Mouse (Mus musculus) CH12.LX (cell line): ENCODE measurements around the gene Arhgef28. TPM values are rescaled to one million over a fixed set of nuclear protein-coding genes. Genes with fewer than 3 reads are reported as not detected.

Source experiments
- DNase-seq: peaks from one replicate; pipeline ENCODE4 v3.0.0-alpha.2; 2013; ENCODE audit errors: extremely low read depth
- H3K27ac ChIP-seq: 2 replicates; pipeline ENCODE4 v1.5.1; 2012; ENCODE audit warnings: low read depth, mild to moderate bottlenecking, control low read depth, moderate library complexity; ENCODE audit not compliant: insufficient read depth
- H3K27me3 ChIP-seq: replicated peaks from 2 replicates; pipeline ENCODE3; 2012; ENCODE audit warnings: inconsistent platforms
- H3K36me3 ChIP-seq, 2 experiments: replicated peaks in 1 of 2; 2 replicates each; pipeline versions ENCODE3 to v1.6.1; 2012; ENCODE audit warnings: inconsistent platforms in 1 of 2, low read length in 1 of 2, mild to moderate bottlenecking in 1 of 2, mixed read lengths in 1 of 2, moderate library complexity in 1 of 2; ENCODE audit not compliant: control insufficient read depth in 1 of 2, insufficient read depth in 1 of 2
- H3K4me1 ChIP-seq, 2 experiments: 2 replicates each; pipeline ENCODE4 v1.6.1; 2012; ENCODE audit warnings: inconsistent platforms in 1 of 2, moderate library complexity in 1 of 2; ENCODE audit not compliant: insufficient read depth in 2 of 2, control insufficient read depth in 1 of 2
- H3K4me2 ChIP-seq: 2 replicates; pipeline ENCODE4 v1.6.1; 2012; ENCODE audit warnings: low read depth, mild to moderate bottlenecking, control low read depth; ENCODE audit not compliant: poor library complexity, insufficient read depth, severe bottlenecking
- H3K4me3 ChIP-seq, 3 experiments: fragments of 150-350 bp in 1 of 3; sonication (generic) in 1 of 3; replicated peaks in 1 of 3; 2 replicates each; pipeline versions ENCODE3 to v1.5.1; 2011 to 2012; ENCODE audit warnings: low read depth in 2 of 3, low read length in 2 of 3, mild to moderate bottlenecking in 2 of 3, moderate library complexity in 2 of 3, control low read depth in 1 of 3, improper control_type of control experiment in 1 of 3, inconsistent platforms in 1 of 3, mixed read lengths in 1 of 3; ENCODE audit not compliant: poor library complexity in 1 of 3
- H3K79me2 ChIP-seq: replicated peaks from 2 replicates; pipeline ENCODE4 v1.6.1; 2012; ENCODE audit warnings: mild to moderate bottlenecking, moderate library complexity; ENCODE audit not compliant: control insufficient read depth, poor library complexity, insufficient read depth, severe bottlenecking; ENCODE audit errors: extremely low read depth
- H3K9ac ChIP-seq: 2 replicates; pipeline ENCODE4 v1.6.1; 2012; ENCODE audit warnings: low read depth, mild to moderate bottlenecking, control low read depth, moderate library complexity; ENCODE audit not compliant: insufficient read depth
- H3K9me3 ChIP-seq: replicated peaks from 2 replicates; pipeline ENCODE3; 2012; ENCODE audit warnings: low read length, inconsistent platforms, mixed read lengths
- CHD2 ChIP-seq: IDR thresholded peaks from 2 replicates; pipeline ENCODE4 v1.6.1; 2011; ENCODE audit warnings: low read length, improper control_type of control experiment
- CTCF ChIP-seq, 2 experiments: IDR thresholded peaks in 1 of 2; conservative IDR thresholded peaks in 1 of 2; 2 replicates each; pipeline ENCODE4 v1.5.1; 2011 to 2012; ENCODE audit warnings: low read depth in 2 of 2, low read length in 2 of 2, improper control_type of control experiment in 1 of 2, inconsistent platforms in 1 of 2, mild to moderate bottlenecking in 1 of 2, moderate library complexity in 1 of 2
- GABPA ChIP-seq: IDR thresholded peaks from 2 replicates; pipeline ENCODE4 v1.6.1; 2012; ENCODE audit warnings: low read depth, low read length, improper control_type of control experiment, inconsistent platforms; ENCODE audit not compliant: insufficient replicate concordance
- HCFC1 ChIP-seq: IDR thresholded peaks from 2 replicates; pipeline ENCODE4 v1.6.1; 2012; ENCODE audit warnings: low read depth, mild to moderate bottlenecking, inconsistent platforms, low read length, improper control_type of control experiment
- MAX ChIP-seq: IDR thresholded peaks from 2 replicates; pipeline ENCODE4 v1.6.1; 2011; ENCODE audit warnings: low read length, improper control_type of control experiment
- MEF2A ChIP-seq: IDR thresholded peaks from 2 replicates; pipeline ENCODE4 v1.6.1; 2014; ENCODE audit warnings: low read depth, mild to moderate bottlenecking, inconsistent platforms, low read length, improper control_type of control experiment, borderline replicate concordance
- MYC ChIP-seq: IDR thresholded peaks from 2 replicates; pipeline ENCODE4 v1.6.1; 2011; ENCODE audit warnings: low read depth, mild to moderate bottlenecking, improper control_type of control experiment, low read length
- PAX5 ChIP-seq: IDR thresholded peaks from 2 replicates; pipeline ENCODE4 v1.6.1; 2012; ENCODE audit warnings: low read length, inconsistent platforms, mixed read lengths
- POLR2A ChIP-seq: IDR thresholded peaks from 2 replicates; pipeline ENCODE4 v1.6.1; 2011; ENCODE audit warnings: low read depth, mild to moderate bottlenecking, improper control_type of control experiment, low read length
- RAD21 ChIP-seq: IDR thresholded peaks from 2 replicates; pipeline ENCODE4 v1.6.1; 2011; ENCODE audit warnings: low read depth, mild to moderate bottlenecking, low read length, improper control_type of control experiment, moderate library complexity
- RCOR1 ChIP-seq: conservative IDR thresholded peaks from 2 replicates; pipeline ENCODE4 v1.6.1; 2012; ENCODE audit warnings: low read depth, mild to moderate bottlenecking, inconsistent platforms, low read length, improper control_type of control experiment
- SMC3 ChIP-seq: IDR thresholded peaks from 2 replicates; pipeline ENCODE4 v1.6.1; 2011; ENCODE audit warnings: low read depth, low read length, improper control_type of control experiment
- USF1 ChIP-seq: IDR thresholded peaks from 2 replicates; pipeline ENCODE4 v1.6.1; 2014; ENCODE audit warnings: low read depth, mild to moderate bottlenecking, inconsistent platforms, low read length, improper control_type of control experiment
- USF2 ChIP-seq: conservative IDR thresholded peaks from 2 replicates; pipeline ENCODE4 v1.6.1; 2011; ENCODE audit warnings: low read depth, low read length, improper control_type of control experiment
- ZC3H11A ChIP-seq: IDR thresholded peaks from 2 replicates; pipeline ENCODE4 v1.6.1; 2012; ENCODE audit warnings: low read depth, mild to moderate bottlenecking, inconsistent platforms, low read length, improper control_type of control experiment
- ZMIZ1 ChIP-seq: IDR thresholded peaks from 2 replicates; pipeline ENCODE4 v1.6.1; 2012; ENCODE audit warnings: low read depth, mild to moderate bottlenecking, inconsistent platforms, low read length, improper control_type of control experiment
- dilution Hi-C: fragments of 300-500 bp; cut with MboI; formaldehyde crosslinking; loops from 2 replicates; pipeline ENCODE4 v1.14.3; 2020; ENCODE audit warnings: low sequenced_read_pairs; ENCODE audit not compliant: extremely low pct_unique_long_range_greater_than_20kb, extremely low pct_ligation_motif_present
- in situ Hi-C: fragments of 300-500 bp; cut with MboI; formaldehyde crosslinking; loops from 3 replicates; pipeline ENCODE4 v1.14.3; 2019; ENCODE audit warnings: low sequenced_read_pairs, low pct_ligation_motif_present, low pct_unique_long_range_greater_than_20kb, mixed read lengths
- polyA plus RNA-seq: library from polyadenylated mRNA; unstranded; fragments of >175 nt; gene quantifications from 2 replicates; pipeline ENCODE4 v1.2.1, GENCODE M21; 2012; ENCODE audit warnings: low read depth; ENCODE audit not compliant: insufficient read length
- total RNA-seq, 2 experiments: library from RNA; depleted of rRNA; stranded (reverse); fragments of 300-350 nt in 1 of 2; fragments of >200 nt in 1 of 2; gene quantifications; 2 replicates each; pipeline ENCODE4 v1.2.3; 2012 to 2014

Arhgef28 gene
- total and polyA plus RNA-seq, 3 experiments: 0.07 to 0.24 (median 0.08) TPM

DNA sequence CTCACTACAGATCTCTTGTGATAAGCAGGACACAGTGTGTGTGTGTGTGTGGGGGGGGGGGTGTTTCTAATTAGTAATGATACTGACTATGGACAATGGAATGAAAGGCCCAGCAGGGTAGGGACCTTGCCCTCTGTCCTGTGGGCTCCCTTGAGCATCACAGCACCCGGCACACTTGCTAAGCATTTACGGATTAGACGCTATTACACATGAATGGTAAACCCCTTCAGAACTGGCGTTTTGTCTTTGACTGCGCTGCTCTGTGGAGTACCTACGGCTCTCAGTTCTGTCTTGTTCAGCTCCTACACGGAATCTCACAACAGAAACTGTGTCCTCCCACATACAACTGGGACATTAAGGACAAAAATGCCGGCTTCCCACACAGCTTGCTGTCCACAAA, 151.0 kb downstream of the Arhgef28 start:
- no peaks in the 10 kb centered on the region for H3K9me3 ChIP-seq
- no peak for DNase-seq
- no peaks in the 10 kb centered on the region for H3K36me3 ChIP-seq
- no peak for TF ChIP-seq ZMIZ1
- TF ChIP-seq POLR2A: no peak
- TF ChIP-seq SMC3: no peak
- no peak for TF ChIP-seq MAX
- TF ChIP-seq USF1: no peak
- no peak for TF ChIP-seq ZC3H11A
- TF ChIP-seq, all 38 proteins: peak for 0
- in situ Hi-C loops: no loop called here
- no peak overlapping the region for H3K4me2 ChIP-seq
- H3K27me3 ChIP-seq: no peaks in the 10 kb centered on the region
- H3K27ac ChIP-seq: no peak overlapping the region
- no peak overlapping the region for H3K4me3 ChIP-seq
- no peak overlapping the region for H3K9ac ChIP-seq
- no peaks in the 10 kb centered on the region for H3K4me1 ChIP-seq
- H3K79me2 ChIP-seq: no peaks in the 10 kb centered on the region
- dilution Hi-C loops: no loop called here

DNA sequence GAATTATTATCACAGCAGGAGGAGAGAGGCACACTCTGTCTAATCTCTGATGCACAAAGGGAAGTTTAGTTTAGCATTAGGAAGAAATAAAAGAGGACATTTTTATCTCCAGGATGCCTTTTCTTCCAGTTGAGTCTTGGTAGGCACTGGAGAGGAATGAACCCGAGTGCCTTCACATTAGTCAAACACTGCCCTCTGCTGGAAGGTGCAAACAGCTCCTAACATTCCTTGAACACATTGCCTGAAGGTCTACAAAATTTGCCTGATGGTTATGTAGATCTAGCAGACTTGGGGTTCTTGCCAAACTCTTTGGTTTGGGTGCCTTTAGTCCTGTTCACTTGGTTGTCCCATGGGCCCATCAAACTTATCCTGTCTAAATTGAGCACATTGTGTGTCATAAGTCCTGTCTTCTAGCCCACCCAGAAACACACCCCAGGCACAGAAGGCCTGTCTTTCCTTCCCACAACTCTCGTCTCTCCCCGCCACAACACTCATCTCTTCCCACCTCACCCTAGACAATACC, 165.6 kb downstream of the Arhgef28 start:
- in situ Hi-C loops (no loop called here), dilution Hi-C loops (no loop called here)
- peak; percentile 68 to 72 for TF ChIP-seq CTCF (conservative IDR thresholded peaks at IDR 0.05 in 1 of 2, IDR thresholded peaks at IDR 0.05 in 1 of 2; ENCODE audit: low read depth in 2 of 2, low read length in 2 of 2)
- no peak for TF ChIP-seq ZC3H11A
- TF ChIP-seq GABPA: no peak
- TF ChIP-seq RAD21: peak; percentile 60
- TF ChIP-seq SMC3: peak; percentile 49
- Histone ChIP-seq H3K4me1 (no peaks in the 10 kb centered on the region), H3K9ac (no peak overlapping the region), H3K79me2 (no peaks in the 10 kb centered on the region), H3K4me2 (no peak overlapping the region), H3K27me3 (no peaks in the 10 kb centered on the region), H3K27ac (no peak overlapping the region), H3K36me3 (no peaks in the 10 kb centered on the region), H3K9me3 (no peaks in the 10 kb centered on the region), H3K4me3 (no peak overlapping the region)
- peak; percentile 63 for DNase-seq

GRCm38 (mm10) chr13:98038731-98039130, 167.5 kb downstream of the Arhgef28 start:
- Histone ChIP-seq H3K79me2 (no peaks in the 10 kb centered on the region), H3K27me3 (no peaks in the 10 kb centered on the region), H3K4me2 (no peak overlapping the region), H3K4me3 (no peak overlapping the region), H3K27ac (no peak overlapping the region), H3K9me3 (no peaks in the 10 kb centered on the region), H3K9ac (no peak overlapping the region), H3K4me1 (no peaks in the 10 kb centered on the region), H3K36me3 (no peaks in the 10 kb centered on the region)
- dilution Hi-C loops: no loop called here
- no peak for DNase-seq
- in situ Hi-C loops: loop anchor here (5.0 kb wide), 1 partner anchor 204 kb away; no protein-coding TSS in a partner anchor
- TF ChIP-seq HCFC1 (no peak), PAX5 (no peak), GABPA (no peak), RCOR1 (no peak), MYC (no peak), USF2 (no peak), CHD2 (no peak), MEF2A (no peak)
